Mouse (Mus musculus): ENCODE measurements around the gene Txnrd1. TPM values are rescaled to one million over a fixed set of nuclear protein-coding genes. Genes with fewer than 3 reads are reported as not detected.

The Txnrd1 gene
- polyA plus RNA-seq (2015; fragmentation: Illumina TruSeq; extraction: RNeasy Lipid Tissue Mini Kit (QIAGEN cat#74804); ENCODE audit: insufficient read depth, low replicate concordance), result 44.6 TPM

GRCm38 (mm10) chr10:82833926-82834325 is at the start of gene Txnrd1:
TSS of gene Txnrd1 (plus strand) at chr10:82833951.

GRCm38 (mm10) chr10:82866356-82866755 is 32.6 kb downstream of the Txnrd1 start, which contains the start of gene Eid3:
TSS of gene Eid3 (plus strand) at chr10:82866626.

Other genes starting within 250 kb of the Txnrd1 start
- 20.5 TPM for gene 1190007I07Rik, start 210.7 kb upstream of the Txnrd1 start, polyA plus RNA-seq (2015; fragmentation: Illumina TruSeq; extraction: RNeasy Lipid Tissue Mini Kit (QIAGEN cat#74804); ENCODE audit: insufficient read depth, low replicate concordance)
- gene Tdg, start 204.1 kb upstream of the Txnrd1 start, polyA plus RNA-seq (2015; fragmentation: Illumina TruSeq; extraction: RNeasy Lipid Tissue Mini Kit (QIAGEN cat#74804); ENCODE audit: insufficient read depth, low replicate concordance), result 50.3 TPM
- gene Glt8d2, start 143.3 kb upstream of the Txnrd1 start, polyA plus RNA-seq (2015; fragmentation: Illumina TruSeq; extraction: RNeasy Lipid Tissue Mini Kit (QIAGEN cat#74804); ENCODE audit: insufficient read depth, low replicate concordance), result 1.9 TPM
- 40.2 TPM for gene Hcfc2, start 137.8 kb upstream of the Txnrd1 start, polyA plus RNA-seq (2015; fragmentation: Illumina TruSeq; extraction: RNeasy Lipid Tissue Mini Kit (QIAGEN cat#74804); ENCODE audit: insufficient read depth, low replicate concordance)
- gene Nfyb, start 69.8 kb upstream of the Txnrd1 start, polyA plus RNA-seq (2015; fragmentation: Illumina TruSeq; extraction: RNeasy Lipid Tissue Mini Kit (QIAGEN cat#74804); ENCODE audit: insufficient read depth, low replicate concordance), result 51.8 TPM
- 0.55 TPM for gene Eid3, start 32.7 kb downstream of the Txnrd1 start, polyA plus RNA-seq (2015; fragmentation: Illumina TruSeq; extraction: RNeasy Lipid Tissue Mini Kit (QIAGEN cat#74804); ENCODE audit: insufficient read depth, low replicate concordance)
- 9.9 TPM for gene Chst11, start 151.5 kb downstream of the Txnrd1 start, polyA plus RNA-seq (2015; fragmentation: Illumina TruSeq; extraction: RNeasy Lipid Tissue Mini Kit (QIAGEN cat#74804); ENCODE audit: insufficient read depth, low replicate concordance)

Measured in spleen, adult 10 weeks (tissue).